Mouse (Mus musculus) kidney, adult 11 months (tissue): ENCODE results near the gene Tcf25.

Experiments used
- DNase-seq: peaks from one replicate; pipeline ENCODE4 v3.0.0; 2022

Tcf25 gene

DNA sequence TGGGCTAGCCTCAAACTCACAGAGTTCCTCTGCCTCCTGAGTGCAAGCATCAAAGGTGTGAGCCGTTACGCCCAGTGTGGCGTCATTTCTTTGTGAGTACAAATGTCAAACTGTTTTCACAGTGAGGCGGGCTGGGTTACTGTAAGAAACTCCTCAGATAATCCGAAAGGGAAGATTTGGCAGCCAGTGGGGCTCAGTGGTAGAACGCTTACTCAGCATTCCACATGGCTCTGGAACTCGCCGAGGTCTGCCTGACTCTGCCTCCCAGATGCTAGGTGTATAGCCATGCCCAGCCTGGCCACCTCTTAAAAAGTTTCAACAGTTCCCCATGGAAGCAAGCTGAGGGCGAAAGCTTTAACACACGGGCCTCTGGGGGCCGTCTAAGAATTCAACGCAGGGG is 21.4 kb upstream of the Tcf25 start:
- no peak for DNase-seq

- peak; percentile 45 for DNase-seq
These were observed 20.8 kb upstream of the Tcf25 start for GRCm38 (mm10) chr8:123352786-123353185.

- no peak for DNase-seq
These were observed 20.3 kb upstream of the Tcf25 start for GRCm38 (mm10) chr8:123353216-123353615.

- DNase-seq: peak; percentile 80
These were observed 12.3 kb upstream of the Tcf25 start for GRCm38 (mm10) chr8:123361082-123361739.

- peak; percentile 87 for DNase-seq
These were observed 656 bp downstream of the Tcf25 start for GRCm38 (mm10) chr8:123374239-123374578.

- DNase-seq: no peak
These were observed 2.1 kb downstream of the Tcf25 start for GRCm38 (mm10) chr8:123375701-123376100.

DNA sequence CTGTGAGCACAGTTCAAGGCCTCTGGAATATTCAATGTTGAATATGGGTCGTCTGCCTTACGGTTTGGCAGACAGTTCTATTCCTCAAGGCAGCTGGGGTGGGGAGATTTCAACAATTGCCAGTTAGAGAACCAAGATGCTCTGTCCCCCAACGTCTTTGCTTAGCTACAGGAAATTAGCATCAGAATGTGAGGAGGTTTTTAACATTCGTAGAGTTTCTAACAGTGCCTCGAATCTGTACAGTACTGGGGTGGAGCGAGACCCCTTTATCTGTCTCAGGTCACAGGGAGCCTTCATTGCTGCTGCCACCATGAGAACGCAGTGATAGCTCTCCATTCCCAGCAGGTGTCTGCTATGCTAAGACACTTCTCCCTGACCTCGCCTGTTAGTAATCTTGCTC is 2.6 kb downstream of the Tcf25 start:
- DNase-seq: no peak

DNA sequence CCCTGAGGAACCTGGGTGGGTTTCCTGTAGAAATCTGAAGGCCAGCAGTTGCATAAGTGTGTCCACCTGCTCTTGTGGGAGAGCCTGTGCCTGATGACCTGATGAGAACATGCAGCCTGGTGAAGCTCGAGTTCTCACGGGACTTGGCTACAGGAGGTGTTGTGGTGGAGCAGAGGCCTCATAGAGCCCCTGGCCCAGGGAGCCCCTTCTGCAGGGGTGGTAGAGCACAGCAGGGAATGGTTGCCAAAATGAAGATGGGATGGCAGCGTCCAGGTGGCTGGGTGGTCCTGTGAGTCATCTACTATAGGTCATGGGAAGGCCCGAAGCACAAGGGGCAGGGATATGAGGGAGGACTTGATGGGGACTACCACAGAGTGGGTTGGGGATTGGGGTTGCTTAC is 8.2 kb downstream of the Tcf25 start:
- DNase-seq: no peak

DNA sequence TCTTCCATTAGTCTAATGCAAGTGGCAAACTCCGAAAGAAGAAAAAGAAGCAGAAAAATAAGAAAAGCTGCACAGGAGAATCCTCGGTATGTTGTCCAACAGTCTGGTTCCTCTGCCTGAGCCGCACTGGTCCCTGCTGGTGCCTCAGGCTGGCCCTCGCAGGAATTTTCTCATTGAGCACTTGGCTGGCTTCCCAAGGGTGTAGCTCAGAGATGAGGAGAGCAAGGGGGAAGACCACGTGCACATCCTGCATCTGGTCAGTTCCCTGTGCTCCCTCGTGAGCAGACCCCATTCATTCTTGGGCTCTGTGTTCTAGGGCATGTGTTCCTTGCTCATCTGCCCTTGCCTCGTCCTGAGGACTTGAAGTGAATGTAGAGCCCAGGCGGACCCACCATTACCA is 9.0 kb downstream of the Tcf25 start:
- no peak for DNase-seq

- no peak for DNase-seq
These were observed 11.5 kb downstream of the Tcf25 start for GRCm38 (mm10) chr8:123384883-123385540.

DNA sequence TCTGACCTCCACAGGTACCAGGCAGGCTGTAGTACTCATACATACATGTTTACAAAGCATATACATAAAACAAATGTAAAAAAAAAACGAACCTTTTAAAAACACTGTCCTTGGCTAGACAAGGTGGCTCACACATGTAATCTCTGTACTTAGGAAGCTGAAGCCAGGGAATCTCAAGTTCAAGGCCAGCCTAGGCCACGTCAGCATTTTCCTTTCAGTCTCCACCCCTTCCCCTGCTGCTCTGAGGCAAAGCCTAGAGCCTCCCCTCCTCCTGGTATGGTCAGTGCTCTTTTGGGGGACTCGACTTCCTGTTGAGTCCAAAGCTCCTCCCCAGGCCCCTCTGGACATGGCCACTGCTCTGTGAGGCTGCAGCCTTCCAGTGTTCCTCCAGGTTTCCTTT is 13.5 kb downstream of the Tcf25 start:
- no peak for DNase-seq

GRCm38 (mm10) chr8:123387801-123388200 is 14.2 kb downstream of the Tcf25 start:
- no peak for DNase-seq

GRCm38 (mm10) chr8:123389026-123389425 is 15.5 kb downstream of the Tcf25 start:
- peak; percentile 79 for DNase-seq

- no peak for DNase-seq
These were observed 24.8 kb downstream of the Tcf25 start for GRCm38 (mm10) chr8:123398308-123398707.

- DNase-seq: no peak
These were observed 28.4 kb downstream of the Tcf25 start for GRCm38 (mm10) chr8:123401936-123402335.

GRCm38 (mm10) chr8:123402730-123403326 is 29.3 kb downstream of the Tcf25 start:
- DNase-seq: no peak

DNA sequence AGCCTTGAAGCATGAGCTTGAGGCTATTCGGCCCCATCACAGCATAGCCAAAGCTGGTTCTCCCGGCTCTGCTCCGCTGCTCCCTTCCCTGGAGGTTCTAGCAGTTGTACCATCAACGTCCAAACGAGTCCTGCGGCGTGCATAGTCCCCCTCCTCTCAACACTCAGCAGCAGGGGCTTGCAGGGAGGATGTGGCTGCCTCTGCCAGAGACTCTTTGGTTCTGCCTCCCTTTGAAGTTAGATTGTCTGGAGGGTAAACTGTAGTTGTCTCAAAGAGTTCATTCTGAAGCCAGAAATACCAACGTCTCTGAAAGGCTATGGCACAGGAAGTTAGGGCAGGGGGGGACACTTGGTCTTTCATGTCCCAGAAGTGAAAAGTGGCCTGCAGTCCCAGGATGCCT is 31.0 kb downstream of the Tcf25 start:
- DNase-seq: no peak

DNA sequence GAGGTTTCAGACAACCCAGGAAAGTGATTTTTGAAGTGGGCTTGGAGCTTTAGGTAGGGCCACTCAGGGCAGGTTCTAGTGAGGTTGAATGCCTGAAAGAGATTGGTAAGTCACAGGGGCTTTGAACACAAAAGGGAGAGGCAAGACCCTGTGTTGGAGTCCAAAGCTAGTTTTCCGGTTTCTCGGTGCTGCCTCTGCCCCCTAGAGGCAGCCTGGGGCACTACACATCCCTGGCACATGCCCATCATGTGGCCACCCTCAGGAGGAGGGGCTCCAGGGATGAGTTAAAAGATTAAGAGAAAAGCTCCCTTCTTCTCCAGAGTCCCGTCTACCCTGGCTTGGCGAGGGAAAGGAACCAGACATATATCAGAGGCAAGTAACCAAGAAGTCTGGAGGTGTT is 33.2 kb downstream of the Tcf25 start, which contains the start of gene Mc1r:
Mc1r (plus strand) TSS at position 322 of the 400 bp plus-strand sequence.
- peak; percentile 52 for DNase-seq

DNA sequence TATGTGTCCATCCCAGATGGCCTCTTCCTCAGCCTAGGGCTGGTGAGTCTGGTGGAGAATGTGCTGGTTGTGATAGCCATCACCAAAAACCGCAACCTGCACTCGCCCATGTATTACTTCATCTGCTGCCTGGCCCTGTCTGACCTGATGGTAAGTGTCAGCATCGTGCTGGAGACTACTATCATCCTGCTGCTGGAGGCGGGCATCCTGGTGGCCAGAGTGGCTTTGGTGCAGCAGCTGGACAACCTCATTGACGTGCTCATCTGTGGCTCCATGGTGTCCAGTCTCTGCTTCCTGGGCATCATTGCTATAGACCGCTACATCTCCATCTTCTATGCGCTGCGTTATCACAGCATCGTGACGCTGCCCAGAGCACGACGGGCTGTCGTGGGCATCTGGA is 34.1 kb downstream of the Tcf25 start:
- no peak for DNase-seq

- DNase-seq: no peak
These were observed 35.3 kb downstream of the Tcf25 start for GRCm38 (mm10) chr8:123408586-123409544.

- DNase-seq: no peak
These were observed 36.6 kb downstream of the Tcf25 start for GRCm38 (mm10) chr8:123410049-123410587.

- no peak for DNase-seq
These were observed 37.2 kb downstream of the Tcf25 start for GRCm38 (mm10) chr8:123410788-123411187.

GRCm38 (mm10) chr8:123411246-123411645 is 37.7 kb downstream of the Tcf25 start, which contains the start of gene Tubb3:
Gene Tubb3 (plus strand): TSS chr8:123411424.
- DNase-seq: no peak
